Mouse (Mus musculus) NIH3T3 (cell line): ENCODE results near the gene Prkar1b.

Source experiments
- DNase-seq: peaks from one replicate; pipeline ENCODE4 v3.0.0-alpha.2; 2012; ENCODE audit warnings: low read depth

Prkar1b gene

GRCm38 (mm10) chr5:139149681-139150602 lies at the start of gene Prkar1b, which contains the start of gene Dnaaf5:
Prkar1b (minus strand) TSS chr5:139150001.
Dnaaf5 (plus strand) TSS chr5:139150223.
- peak; percentile 99 for DNase-seq

- DNase-seq: no peak
These were observed 49.8 kb upstream of the Prkar1b start for GRCm38 (mm10) chr5:139199636-139199994.

DNA sequence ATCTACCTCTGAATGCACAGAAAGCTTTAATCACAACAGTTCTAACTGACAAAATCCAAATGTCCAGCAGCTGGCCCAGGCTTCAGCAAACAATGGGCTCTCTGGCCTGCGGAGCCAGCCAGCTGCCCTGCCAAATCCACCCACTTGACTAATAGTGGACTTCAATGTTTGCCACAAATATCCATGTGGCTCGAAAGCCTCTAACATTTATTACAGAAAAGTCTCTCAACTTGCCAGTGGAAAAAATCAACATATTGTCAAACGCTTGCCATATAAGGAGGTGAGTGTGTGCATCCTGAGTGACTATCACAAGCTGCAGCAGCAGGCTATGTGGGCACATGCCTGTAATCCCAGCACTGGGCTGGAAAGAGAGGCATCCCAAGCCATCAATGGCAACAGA lies 49.0 kb upstream of the Prkar1b start:
- peak; percentile 49 for DNase-seq

DNA sequence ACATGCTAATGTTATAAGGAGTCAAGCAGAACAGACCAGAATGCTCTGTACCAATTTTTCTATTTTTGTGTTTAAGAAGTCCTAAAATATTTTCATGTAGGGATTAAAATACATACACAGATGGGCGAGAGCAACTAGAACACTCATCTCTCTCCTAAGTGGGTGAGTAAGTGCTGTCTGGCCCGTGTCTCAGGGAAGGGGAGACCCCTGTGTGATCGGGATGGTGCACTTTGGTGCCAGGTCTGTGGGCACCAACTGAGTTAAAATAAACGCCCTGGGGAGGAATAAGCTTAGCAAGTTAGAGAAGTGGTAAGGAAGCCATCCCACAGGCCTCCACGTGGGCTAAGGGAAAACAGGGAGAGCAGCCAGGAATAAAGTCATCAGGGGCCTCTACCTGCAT lies 41.2 kb upstream of the Prkar1b start:
- DNase-seq: no peak

DNA sequence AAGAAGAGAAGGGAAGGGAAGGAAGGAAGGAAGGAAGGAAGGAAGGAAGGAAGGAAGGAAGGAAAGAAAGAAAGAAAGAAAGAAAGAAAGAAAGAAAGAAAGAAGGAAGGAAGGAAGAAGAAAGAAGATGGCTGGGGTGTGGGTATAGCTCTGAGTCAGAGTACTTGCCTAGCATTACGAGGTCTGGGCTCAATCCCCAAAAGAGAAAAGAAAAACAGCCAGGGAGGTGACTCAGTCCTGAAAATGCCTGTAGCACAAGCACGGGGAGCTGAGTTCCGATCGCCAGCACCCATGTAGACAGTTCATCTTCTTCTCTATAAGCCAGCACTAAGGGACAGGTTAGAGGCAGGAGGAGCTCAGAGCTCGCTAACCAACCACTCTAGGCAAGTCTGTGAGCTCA lies 39.9 kb upstream of the Prkar1b start:
- DNase-seq: peak; percentile 70

GRCm38 (mm10) chr5:139184897-139185296 lies 35.1 kb upstream of the Prkar1b start:
- DNase-seq: no peak

GRCm38 (mm10) chr5:139183601-139184000 lies 33.8 kb upstream of the Prkar1b start:
- DNase-seq: no peak

DNA sequence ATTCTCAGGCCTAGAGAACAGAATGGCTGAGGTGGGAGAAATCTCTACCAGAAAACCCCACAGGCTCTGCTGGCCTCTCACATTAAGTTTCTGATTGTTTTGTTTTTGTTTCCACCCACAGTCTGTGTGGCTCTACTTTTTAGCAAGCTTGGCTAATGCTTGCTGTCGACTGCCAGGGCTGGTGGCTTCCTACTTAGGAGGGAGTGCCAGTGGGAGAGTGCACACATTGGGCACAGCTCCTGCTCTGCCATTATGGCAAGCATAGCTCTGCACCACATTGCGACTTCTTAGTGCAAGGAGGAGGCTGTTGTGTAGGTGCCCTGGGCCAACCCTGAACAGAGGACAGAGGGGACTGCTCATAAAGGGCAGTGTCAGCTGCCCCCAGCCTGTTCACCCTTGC lies 33.3 kb upstream of the Prkar1b start:
- no peak for DNase-seq

DNA sequence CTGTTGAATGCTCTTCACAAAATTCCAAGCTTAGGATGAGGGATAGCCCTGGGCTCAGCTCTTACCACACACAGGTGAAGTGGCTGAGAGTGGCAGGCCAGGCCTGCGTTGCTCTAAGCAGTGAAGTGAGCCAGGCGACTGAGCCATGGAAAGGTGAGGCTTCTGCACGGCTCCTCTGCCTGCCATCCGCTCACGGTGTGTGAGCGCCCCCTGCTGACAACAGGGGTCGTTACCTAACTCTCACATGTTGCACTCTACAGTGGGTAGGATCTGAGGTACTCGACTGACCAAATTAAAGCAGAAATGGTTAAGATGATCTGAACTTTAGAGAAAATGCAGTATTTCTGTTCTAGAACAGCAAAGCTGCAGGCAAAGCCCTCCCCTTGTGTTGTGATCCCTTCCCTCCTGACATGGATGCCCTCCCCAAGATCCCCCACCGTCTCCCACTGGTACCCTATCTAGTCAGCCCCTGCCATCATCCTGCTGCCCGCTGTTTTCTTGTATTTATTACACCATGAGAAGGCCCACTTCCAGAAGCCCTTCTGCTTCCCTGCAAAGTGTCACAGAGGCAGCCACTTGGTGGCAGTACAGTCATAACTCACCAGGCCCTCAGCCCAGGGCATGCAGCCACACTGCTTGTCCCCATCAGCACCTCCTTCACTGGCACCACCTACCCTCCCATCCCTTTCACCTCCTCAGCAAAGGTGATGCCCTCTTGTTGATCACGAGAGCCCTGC lies 29.3 kb upstream of the Prkar1b start:
- peak; percentile 92 for DNase-seq

DNA sequence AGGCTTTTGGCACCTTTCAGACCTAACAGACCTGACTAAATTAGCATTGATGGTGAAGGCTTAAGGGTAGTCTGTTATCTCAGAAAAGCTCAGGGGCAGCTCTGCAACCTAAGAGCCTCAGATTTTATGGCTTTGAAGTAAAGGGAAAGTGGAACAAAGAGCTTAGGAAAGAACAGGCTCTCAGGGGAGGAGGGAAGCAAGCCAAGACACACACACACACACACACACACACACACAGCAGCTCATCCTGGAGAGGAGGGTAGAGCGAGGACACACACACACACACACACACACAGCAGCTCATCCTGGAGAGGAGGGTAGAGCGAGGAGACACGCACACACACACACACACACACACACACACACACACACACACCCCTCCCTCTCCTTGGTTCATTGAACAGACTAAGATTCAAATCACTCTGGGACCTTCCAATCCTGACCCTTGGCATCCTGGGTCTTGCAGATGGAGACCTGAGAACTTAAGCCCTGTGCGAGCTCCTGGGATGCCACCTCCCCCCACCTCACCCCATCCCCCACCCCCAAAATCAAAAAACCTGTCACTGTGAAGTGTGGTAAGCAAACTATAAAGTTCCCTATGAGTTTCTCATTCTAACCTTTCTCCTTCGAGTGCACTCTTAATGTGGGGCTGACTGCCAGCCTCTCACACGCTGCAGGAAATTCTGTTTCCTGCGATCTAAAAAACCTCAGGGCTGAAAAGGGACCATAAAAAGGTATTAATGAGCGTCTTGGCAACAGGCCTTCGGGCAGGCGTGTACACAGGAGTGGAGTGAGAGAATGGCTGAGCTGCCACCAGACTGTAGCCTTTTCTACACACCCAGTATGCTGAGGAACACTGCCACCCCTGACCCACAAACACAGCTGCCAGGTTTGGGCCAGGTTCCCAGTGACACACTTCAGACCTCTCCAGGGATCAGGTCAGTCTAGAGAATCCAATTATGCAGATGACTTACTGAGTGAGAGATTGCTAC lies 25.1 kb upstream of the Prkar1b start:
- DNase-seq: no peak

GRCm38 (mm10) chr5:139174141-139174540 lies 24.3 kb upstream of the Prkar1b start:
- no peak for DNase-seq

GRCm38 (mm10) chr5:139171929-139172328 lies 22.1 kb upstream of the Prkar1b start:
- DNase-seq: no peak

- no peak for DNase-seq
These were observed 17.7 kb upstream of the Prkar1b start for GRCm38 (mm10) chr5:139167548-139167947.

DNA sequence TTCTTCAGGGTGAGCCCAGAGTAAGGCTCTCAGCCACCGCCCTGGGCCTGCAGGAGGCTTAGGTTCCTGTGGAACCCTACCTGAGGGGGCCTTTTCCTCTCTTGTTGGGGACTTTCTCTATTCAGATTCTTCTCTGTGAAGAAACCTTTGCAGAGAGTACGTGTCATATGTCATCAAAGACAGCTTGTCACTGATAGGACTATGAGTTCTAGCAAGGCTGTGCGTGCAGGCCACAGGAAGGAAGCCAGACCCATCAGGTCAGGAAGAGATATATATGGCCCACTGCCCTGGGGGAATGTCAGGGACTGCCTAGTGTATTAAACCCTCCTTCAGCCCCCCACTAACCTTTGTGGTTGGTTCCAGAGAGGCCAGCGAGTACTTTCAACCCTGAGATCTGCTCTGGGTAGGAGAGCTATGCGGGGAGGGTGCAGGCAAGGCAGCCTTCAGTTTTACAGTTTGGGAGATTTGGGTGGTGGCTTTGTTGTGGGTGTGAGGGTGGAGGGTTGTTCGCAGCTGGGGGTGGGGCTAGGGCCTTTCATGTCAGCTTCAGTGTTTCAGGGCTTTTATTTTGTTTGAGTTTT lies 17.1 kb upstream of the Prkar1b start:
- no peak for DNase-seq

- no peak for DNase-seq
These were observed 11.8 kb upstream of the Prkar1b start for GRCm38 (mm10) chr5:139161632-139162031.

GRCm38 (mm10) chr5:139160899-139161298 lies 11.1 kb upstream of the Prkar1b start:
- DNase-seq: no peak

DNA sequence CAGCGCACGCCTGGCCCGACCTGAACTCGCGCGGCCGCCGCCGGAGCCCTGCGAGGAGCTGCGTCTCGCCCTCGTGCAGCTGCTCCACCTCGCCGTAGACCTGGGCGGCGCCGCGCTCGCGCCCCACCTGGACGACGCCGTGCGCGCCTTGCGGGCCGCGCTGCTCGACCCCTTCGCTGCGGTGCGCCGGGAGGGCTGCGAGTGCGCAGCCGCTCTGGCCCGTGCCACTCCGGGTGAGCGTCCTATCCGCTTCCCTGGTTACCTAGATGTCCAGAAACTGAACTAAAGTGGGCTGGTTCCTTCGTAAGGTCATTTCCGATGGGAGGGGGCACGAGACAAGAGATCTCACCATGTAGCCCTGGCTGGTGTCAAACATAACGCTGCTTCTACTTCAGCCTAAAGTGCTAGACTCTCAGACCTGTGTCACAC lies 816 bp upstream of the Prkar1b start:
- DNase-seq: peak; percentile 29

- no peak for DNase-seq
These were observed 662 bp downstream of the Prkar1b start for GRCm38 (mm10) chr5:139149006-139149672.

- peak; percentile 34 for DNase-seq
These were observed 2.4 kb downstream of the Prkar1b start for GRCm38 (mm10) chr5:139147178-139148078.
